Mouse (Mus musculus) cerebellum, adult 2 months (tissue): ENCODE data around the gene Tenm2. TPM values are rescaled to one million over a fixed set of nuclear protein-coding genes. Genes with fewer than 3 reads are reported as not detected.

Source experiments
- DNase-seq, 2 experiments: peaks; one replicate each; pipeline ENCODE4 v3.0.0; 2021
- H3K27ac ChIP-seq: fragments of 200-500 bp; 2 replicates; pipeline ENCODE4 v1.5.1; 2012; ENCODE audit warnings: low read length, control low read depth, inconsistent platforms; ENCODE audit not compliant: insufficient read depth
- H3K27me3 ChIP-seq: fragments of 200-500 bp; 2 replicates; pipeline ENCODE4 v1.6.1; 2012; ENCODE audit warnings: inconsistent platforms, mild to moderate bottlenecking, low read length, moderate library complexity; ENCODE audit not compliant: control insufficient read depth, insufficient read depth
- H3K4me1 ChIP-seq: fragments of 200-500 bp; 2 replicates; pipeline ENCODE4 v1.6.1; 2011; ENCODE audit warnings: low read length; ENCODE audit not compliant: control insufficient read depth, insufficient read depth
- H3K4me3 ChIP-seq: fragments of 200-500 bp; replicated peaks from 2 replicates; pipeline ENCODE3; 2011; ENCODE audit warnings: mild to moderate bottlenecking, low read depth, low read length, control low read depth; ENCODE audit not compliant: insufficient read depth
- CTCF ChIP-seq: fragments of 200-500 bp; IDR thresholded peaks from 2 replicates; pipeline ENCODE4 v1.5.1; 2011; ENCODE audit warnings: low read depth, mild to moderate bottlenecking, control low read depth, low read length, moderate library complexity, borderline replicate concordance; ENCODE audit not compliant: insufficient read depth
- POLR2A ChIP-seq: fragments of 200-500 bp; IDR thresholded peaks from 2 replicates; pipeline ENCODE4 v1.6.1; 2011; ENCODE audit warnings: low read length, control low read depth, borderline replicate concordance; ENCODE audit not compliant: insufficient read depth
- WGBS: fragments of 180-500 bp; shearing (Covaris S2); methylation state at CpG from one replicate; pipeline ENCODE4 v1.1.7; 2018; 5-methylcytosine and 5-hydroxymethylcytosine counted together
- polyA plus RNA-seq: library from polyadenylated mRNA; depleted of rRNA; stranded (reverse); fragments of >200 nt; gene quantifications from 2 replicates; pipeline ENCODE4 v1.2.3, GENCODE M21; 2012

Tenm2 gene
- polyA plus RNA-seq, 1 experiment, result 9.1 TPM

- WGBS, result 91% methylated on average over 12 of the region's 12 CpGs
- no peak for DNase-seq
- Histone ChIP-seq H3K27me3 (no peaks in the 10 kb centered on the region), H3K4me3 (no peak overlapping the region), H3K4me1 (peaks cover 2% of the 10 kb centered on the region; the same call in 1 of the 2 replicates), H3K27ac (no peak overlapping the region)
- no peak for TF ChIP-seq CTCF
- TF ChIP-seq POLR2A, result no peak
Observed at GRCm38 (mm10) chr11:36171221-36171620, 1064.5 kb downstream of the Tenm2 start.

GRCm38 (mm10) chr11:36169738-36170137 lies 1066.0 kb downstream of the Tenm2 start:
- H3K27ac ChIP-seq, result no peak overlapping the region
- DNase-seq, result no peak
- H3K4me3 ChIP-seq, result no peak overlapping the region
- no peaks in the 10 kb centered on the region for H3K27me3 ChIP-seq
- H3K4me1 ChIP-seq, result no peaks in the 10 kb centered on the region
- WGBS, result 79% methylated on average over 4 of the region's 4 CpGs
- no peak for TF ChIP-seq CTCF
- TF ChIP-seq POLR2A, result no peak

GRCm38 (mm10) chr11:36168921-36169537 lies 1066.7 kb downstream of the Tenm2 start:
- 35% methylated on average over 6 of the region's 6 CpGs for WGBS
- DNase-seq, result no peak
- Histone ChIP-seq H3K4me1 (no peaks in the 10 kb centered on the region), H3K4me3 (no peak overlapping the region), H3K27ac (no peak overlapping the region), H3K27me3 (no peaks in the 10 kb centered on the region)
- TF ChIP-seq CTCF, result no peak
- TF ChIP-seq POLR2A, result no peak

GRCm38 (mm10) chr11:36167766-36168318 lies 1067.9 kb downstream of the Tenm2 start:
- 95% methylated on average over 10 of the region's 10 CpGs for WGBS
- Histone ChIP-seq H3K27ac (no peak overlapping the region), H3K27me3 (no peaks in the 10 kb centered on the region), H3K4me1 (no peaks in the 10 kb centered on the region), H3K4me3 (no peak overlapping the region)
- no peak for DNase-seq
- TF ChIP-seq POLR2A, result no peak
- TF ChIP-seq CTCF, result no peak

- WGBS, result 90% methylated on average over 11 of the region's 11 CpGs
Observed at GRCm38 (mm10) chr11:36163580-36163979, 1072.2 kb downstream of the Tenm2 start.

GRCm38 (mm10) chr11:36161765-36162321 lies 1073.9 kb downstream of the Tenm2 start:
- H3K4me3 ChIP-seq, result no peak overlapping the region
- no peak overlapping the region for H3K27ac ChIP-seq
- no peaks in the 10 kb centered on the region for H3K27me3 ChIP-seq
- no peak for DNase-seq
- no peak for TF ChIP-seq POLR2A
- WGBS, result 85% methylated on average over 10 of the region's 10 CpGs
- H3K4me1 ChIP-seq, result no peaks in the 10 kb centered on the region

More at GRCm38 (mm10) chr11:36163580-36163979, 1072.2 kb downstream of the Tenm2 start:
- TF ChIP-seq POLR2A (no peak), CTCF (no peak)
- Histone ChIP-seq H3K27ac (no peak overlapping the region), H3K27me3 (no peaks in the 10 kb centered on the region), H3K4me1 (no peaks in the 10 kb centered on the region), H3K4me3 (no peak overlapping the region)
- no peak for DNase-seq

- DNase-seq, result no peak
- H3K27me3 ChIP-seq, result no peaks in the 10 kb centered on the region
- H3K4me1 ChIP-seq, result no peaks in the 10 kb centered on the region
- H3K4me3 ChIP-seq, result no peak overlapping the region
- 49% methylated on average over 5 of the region's 5 CpGs for WGBS
- no peak overlapping the region for H3K27ac ChIP-seq
- TF ChIP-seq POLR2A, result no peak
- no peak for TF ChIP-seq CTCF
Observed at GRCm38 (mm10) chr11:36153450-36153849, 1082.3 kb downstream of the Tenm2 start.

GRCm38 (mm10) chr11:36153011-36153410 lies 1082.8 kb downstream of the Tenm2 start:
- H3K27ac ChIP-seq, result no peak overlapping the region
- DNase-seq, result no peak
- WGBS, result 66% methylated on average over 9 of the region's 9 CpGs
- no peaks in the 10 kb centered on the region for H3K4me1 ChIP-seq
- H3K27me3 ChIP-seq, result no peaks in the 10 kb centered on the region
- no peak overlapping the region for H3K4me3 ChIP-seq
- TF ChIP-seq CTCF (no peak), POLR2A (no peak)
